Mouse (Mus musculus): ENCODE results near the gene Azin2.
A peak's percentile ranks its signal among the peaks of the same experiment; 100 is the strongest.

Gene Azin2

GRCm38 (mm10) chr4:128942346-128942745 is 19.9 kb downstream of the Azin2 start:
- DNase-seq (ENCODE audit: low read depth) = peak; percentile 32

GRCm38 (mm10) chr4:128935595-128935994 is 26.6 kb downstream of the Azin2 start:
- no peak for DNase-seq (ENCODE audit: low read depth)

- no peak for DNase-seq (ENCODE audit: low read depth)
Measured at GRCm38 (mm10) chr4:128932783-128933182, 29.5 kb downstream of the Azin2 start.

GRCm38 (mm10) chr4:128924841-128925606 is 37.2 kb downstream of the Azin2 start:
- peak; percentile 89 for DNase-seq (ENCODE audit: low read depth)

- DNase-seq (ENCODE audit: low read depth) = no peak
Measured at GRCm38 (mm10) chr4:128923603-128924002, 38.6 kb downstream of the Azin2 start.

- no peak for DNase-seq (ENCODE audit: low read depth)
Measured at GRCm38 (mm10) chr4:128919106-128919505, 43.1 kb downstream of the Azin2 start.

- DNase-seq (ENCODE audit: low read depth) = no peak
Measured at GRCm38 (mm10) chr4:128918187-128918586, 44.1 kb downstream of the Azin2 start.

- no peak for DNase-seq (ENCODE audit: low read depth)
Measured at GRCm38 (mm10) chr4:128917756-128918155, 44.5 kb downstream of the Azin2 start.

- no peak for DNase-seq (ENCODE audit: low read depth)
Measured at GRCm38 (mm10) chr4:128917119-128917518, 45.1 kb downstream of the Azin2 start.

GRCm38 (mm10) chr4:128913794-128914193 is 48.4 kb downstream of the Azin2 start:
- no peak for DNase-seq (ENCODE audit: low read depth)

GRCm38 (mm10) chr4:128912085-128912484 is 50.2 kb downstream of the Azin2 start:
- no peak for DNase-seq (ENCODE audit: low read depth)

GRCm38 (mm10) chr4:128910276-128911063 is 51.8 kb downstream of the Azin2 start:
- DNase-seq (ENCODE audit: low read depth) = no peak

GRCm38 (mm10) chr4:128909378-128909831 is 52.8 kb downstream of the Azin2 start:
- DNase-seq (ENCODE audit: low read depth) = no peak

GRCm38 (mm10) chr4:128908586-128909377 is 53.5 kb downstream of the Azin2 start:
- DNase-seq (ENCODE audit: low read depth) = peak; percentile 57

- DNase-seq (ENCODE audit: low read depth) = no peak
Measured at GRCm38 (mm10) chr4:128907238-128907968, 54.8 kb downstream of the Azin2 start.

- no peak for DNase-seq (ENCODE audit: low read depth)
Measured at GRCm38 (mm10) chr4:128906757-128907156, 55.5 kb downstream of the Azin2 start.

- no peak for DNase-seq (ENCODE audit: low read depth)
Measured at GRCm38 (mm10) chr4:128905251-128905650, 57.0 kb downstream of the Azin2 start.

GRCm38 (mm10) chr4:128904035-128904800 is 58.0 kb downstream of the Azin2 start:
- DNase-seq (ENCODE audit: low read depth) = no peak

- DNase-seq (ENCODE audit: low read depth) = no peak
Measured at GRCm38 (mm10) chr4:128902390-128902789, 59.9 kb downstream of the Azin2 start.

- DNase-seq (ENCODE audit: low read depth) = no peak
Measured at GRCm38 (mm10) chr4:128900484-128900883, 61.8 kb downstream of the Azin2 start.

GRCm38 (mm10) chr4:128899332-128899731 is 62.9 kb downstream of the Azin2 start:
- no peak for DNase-seq (ENCODE audit: low read depth)

Measured in naive thymus-derived CD4-positive, alpha-beta T cell, adult 2 months (primary cell).